Mouse (Mus musculus) spleen, adult 10 weeks (tissue): ENCODE results near the gene Herc6. TPM values are rescaled to one million over a fixed set of nuclear protein-coding genes. Genes with fewer than 3 reads are reported as not detected.

ENCODE experiments used
- polyA plus RNA-seq: library from polyadenylated mRNA; stranded (reverse); fragments of 350-450 nt; fragmentation: Illumina TruSeq; extraction: RNeasy Lipid Tissue Mini Kit (QIAGEN cat#74804); gene quantifications from one replicate; pipeline ENCODE4 v1.2.3, GENCODE M21; 2015; ENCODE audit warnings: low replicate concordance; ENCODE audit not compliant: insufficient read depth

The Herc6 gene
- polyA plus RNA-seq: 42.4 TPM

GRCm38 (mm10) chr6:57580881-57581548 is at the start of gene Herc6:
TSS of gene Herc6 (plus strand) at chr6:57581000.

GRCm38 (mm10) chr6:57535386-57535936 is 45.3 kb upstream of the Herc6 start, which contains the start of gene Ppm1k:
TSS of gene Ppm1k (minus strand) at chr6:57535468.

GRCm38 (mm10) chr6:57691467-57692261 is 110.9 kb downstream of the Herc6 start, which contains the start of gene Pyurf:
TSS of gene Pyurf (minus strand) at chr6:57692078.

GRCm38 (mm10) chr6:57702376-57702742 is 121.6 kb downstream of the Herc6 start, which contains the start of gene Lancl2:
TSS of gene Lancl2 (plus strand) at chr6:57702540.

Other genes starting within 250 kb of the Herc6 start
- not detected for gene Vmn1r17, start 217.3 kb upstream of the Herc6 start, polyA plus RNA-seq
- not detected for gene Vmn1r18, start 185.2 kb upstream of the Herc6 start, polyA plus RNA-seq
- gene Vmn1r19, start 177.2 kb upstream of the Herc6 start, polyA plus RNA-seq: not detected
- not detected for gene Vmn1r20, start 152.1 kb upstream of the Herc6 start, polyA plus RNA-seq
- gene Ppm1k, start 45.5 kb upstream of the Herc6 start, polyA plus RNA-seq: 35.8 TPM
- 11.3 TPM for gene Pyurf, start 111.1 kb downstream of the Herc6 start, polyA plus RNA-seq
- 14.4 TPM for gene Lancl2, start 121.5 kb downstream of the Herc6 start, polyA plus RNA-seq
- gene Vopp1, start 244.2 kb downstream of the Herc6 start, polyA plus RNA-seq: 49.1 TPM